Mouse (Mus musculus) layer of hippocampus, adult 2 months (tissue): ENCODE measurements around the gene Ano8. TPM values are rescaled to one million over a fixed set of nuclear protein-coding genes. Genes with fewer than 3 reads are reported as not detected.
"Not testable (repeated sequence)": the region's sequence is repeated elsewhere in the genome, so short reads cannot be mapped to it uniquely, and the experiment has no call there.

Experiments used
- DNase-seq, 2 experiments: peaks; one replicate each; pipeline ENCODE4 v3.0.0; 2022; ENCODE audit warnings: low spot score in 2 of 2
- H3K27ac ChIP-seq: fragments of 200-600 bp; 2 replicates; pipeline ENCODE4 v1.8.1; 2022
- H3K4me3 ChIP-seq: fragments of 200-600 bp; 2 replicates; pipeline ENCODE4 v1.8.1; 2022; ENCODE audit warnings: mild to moderate bottlenecking
- CTCF ChIP-seq: fragments of 200-600 bp; conservative IDR thresholded peaks from 2 replicates; pipeline ENCODE4 v1.8.1; 2022; ENCODE audit warnings: antibody characterized with exemption, mild to moderate bottlenecking, moderate library complexity
- long read RNA-seq, 2 experiments: library from polyadenylated mRNA; stranded (forward); transcript quantifications; one replicate each; pipeline ENCODE4 v2.0.0; 2021; ENCODE audit warnings: borderline mapping rate in 2 of 2
- total RNA-seq, 2 experiments: library from RNA; stranded (reverse); gene quantifications; 2 replicates each; pipeline ENCODE4 v1.2.3; 2021

The Ano8 gene
- 10 to 100 TPM; 52.9 to 55.3 TPM for total RNA-seq
- long read RNA-seq, experiment 1, transcript Ano8-204 (18 exons, 3,785 nt), result minor isoform, 9 of 86 reads
- long read RNA-seq, experiment 1, transcript Ano8-201 (17 exons, 3,653 nt), result major isoform, 18 of 86 reads
- long read RNA-seq, experiment 1, partial matches to known transcripts, result 19 of 86 reads
- long read RNA-seq, experiment 1, other reads (novel, unspliced or antisense), result 40 of 86 reads
- long read RNA-seq, experiment 2, transcript Ano8-204 (18 exons, 3,785 nt), result minor isoform, 5 of 117 reads
- long read RNA-seq, experiment 2, transcript Ano8-201 (17 exons, 3,653 nt), result major isoform, 31 of 117 reads
- long read RNA-seq, experiment 2, partial matches to known transcripts, result 25 of 117 reads
- long read RNA-seq, experiment 2, other reads (novel, unspliced or antisense), result 56 of 117 reads

- no peak for TF ChIP-seq CTCF
- H3K4me3 ChIP-seq, result peak within 1 kb of the TSS; percentile 97
- peak; percentile 88 to 90 for DNase-seq
- peak within 1 kb of the TSS; percentile 96 for H3K27ac ChIP-seq
These were observed at the start of gene Ano8 for GRCm38 (mm10) chr8:71485142-71486135. Ano8 (minus strand) TSS chr8:71485963.

GRCm38 (mm10) chr8:71534263-71534810, 48.6 kb upstream of the Ano8 start:
- no peak for DNase-seq

GRCm38 (mm10) chr8:71530735-71531467, 45.1 kb upstream of the Ano8 start:
- peak; percentile 79 for TF ChIP-seq CTCF
- H3K4me3 ChIP-seq, H3K27ac ChIP-seq: not testable (repeated sequence)
- peak in 1 of 2 experiments; percentile 38 for DNase-seq

More at GRCm38 (mm10) chr8:71534263-71534810, 48.6 kb upstream of the Ano8 start:
- no peak overlapping the region for H3K4me3 ChIP-seq
- peak; percentile 35; the same call in 1 of the 2 replicates for TF ChIP-seq CTCF
- H3K27ac ChIP-seq, result no peak overlapping the region

GRCm38 (mm10) chr8:71528362-71529073, 42.8 kb upstream of the Ano8 start:
- Histone ChIP-seq H3K27ac (peak overlapping the region; percentile 36; the same call in 1 of the 2 replicates), H3K4me3 (no peak overlapping the region)
- TF ChIP-seq CTCF, result no peak
- DNase-seq, result no peak

GRCm38 (mm10) chr8:71527162-71527870, 41.6 kb upstream of the Ano8 start:
- TF ChIP-seq CTCF, result no peak
- Histone ChIP-seq H3K27ac (no peak overlapping the region), H3K4me3 (no peak overlapping the region)
- no peak for DNase-seq

- Histone ChIP-seq H3K4me3 (no peak overlapping the region), H3K27ac (no peak overlapping the region)
- no peak for TF ChIP-seq CTCF
- DNase-seq, result no peak
These were observed 40.5 kb upstream of the Ano8 start for GRCm38 (mm10) chr8:71526272-71526671.

GRCm38 (mm10) chr8:71525226-71526050, 39.7 kb upstream of the Ano8 start, which contains the start of gene Ccdc194:
Ccdc194 (minus strand) TSS chr8:71525711.
- Histone ChIP-seq H3K4me3 (no peak within 1 kb of the TSS), H3K27ac (no peak within 1 kb of the TSS)
- no peak for TF ChIP-seq CTCF
- DNase-seq, result no peak

GRCm38 (mm10) chr8:71521634-71522033, 35.9 kb upstream of the Ano8 start:
- DNase-seq, result peak; percentile 83 to 89
- Histone ChIP-seq H3K4me3 (no peak overlapping the region), H3K27ac (no peak overlapping the region)
- TF ChIP-seq CTCF, result peak; percentile 97

- peak in 1 of 2 experiments; percentile 49 for DNase-seq
- TF ChIP-seq CTCF, result peak; percentile 75
- H3K4me3 ChIP-seq, H3K27ac ChIP-seq: not testable (repeated sequence)
These were observed 33.5 kb upstream of the Ano8 start for GRCm38 (mm10) chr8:71519037-71519825.
